26 mouse cellular contexts compared by ENCODE assay signal in the genomic region with DNA sequence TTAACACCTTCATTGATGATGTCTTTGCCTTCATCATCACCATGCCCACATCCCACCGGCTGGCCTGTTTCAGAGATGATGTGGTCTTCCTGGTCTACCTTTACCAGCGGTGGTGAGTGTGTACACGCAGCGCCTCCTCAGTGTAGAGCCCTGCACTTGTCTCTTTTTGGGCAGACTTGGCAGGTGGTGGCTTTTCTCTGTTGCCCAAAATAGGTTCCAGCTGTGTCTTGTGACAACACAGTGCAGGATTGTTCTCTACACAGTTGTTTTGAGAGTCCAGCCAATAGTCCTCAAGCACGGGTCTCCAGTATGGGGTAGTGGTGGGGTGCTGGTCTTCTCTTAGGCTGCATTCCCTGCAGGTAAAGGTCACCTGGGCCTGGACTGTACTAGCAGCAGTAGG. TPM values are rescaled to one million over a fixed set of nuclear protein-coding genes. Genes with fewer than 3 reads are reported as not detected.
"Had no signal": no experiment of that assay in that cellular context is flagged by ENCODE, and none has a peak within 500 bp of the region (broad histone marks: within the 10 kb centered on the region; RNA-seq: fewer than 3 reads in every experiment).

No protein-coding gene starts in this region.

- H3K27ac ChIP-seq: kidney, postnatal 0 days; limb, embryonic 12.5 days; limb, embryonic 15.5 days; midbrain, embryonic 10.5 days; midbrain, embryonic 13.5 days; neural tube, embryonic 13.5 days had no signal

- H3K4me1 ChIP-seq: limb, embryonic 12.5 days; limb, embryonic 15.5 days; midbrain, embryonic 10.5 days; midbrain, embryonic 13.5 days; neural tube, embryonic 13.5 days had no signal

- H3K9ac ChIP-seq: limb, embryonic 12.5 days; limb, embryonic 15.5 days; midbrain, embryonic 13.5 days; neural tube, embryonic 13.5 days had no signal

- ATAC-seq: midbrain, embryonic 13.5 days; midbrain, embryonic 16.5 days had no signal

- H3K4me3 ChIP-seq: limb, embryonic 12.5 days; limb, embryonic 15.5 days; midbrain, embryonic 10.5 days; midbrain, embryonic 13.5 days; myocyte; neural tube, embryonic 13.5 days had no signal

- H3K4me2 ChIP-seq: limb, embryonic 12.5 days; limb, embryonic 15.5 days; liver, embryonic 11.5 days; midbrain, embryonic 13.5 days; neural tube, embryonic 13.5 days had no signal

- DNase-seq: kidney, postnatal 25 days; left cerebral cortex, postnatal 4 days; lung, adult 2 months; lung, postnatal 14 days; lung, postnatal 4 days; retina, postnatal 1 day; thymus, adult 18-20 months; thymus, postnatal 36 days had no signal

- H3K27me3 ChIP-seq: limb, embryonic 12.5 days; limb, embryonic 15.5 days; midbrain, embryonic 13.5 days; neural tube, embryonic 13.5 days had no signal

- H3K9me3 ChIP-seq: limb, embryonic 12.5 days; limb, embryonic 15.5 days; midbrain, embryonic 10.5 days; midbrain, embryonic 13.5 days; neural tube, embryonic 13.5 days had no signal

RNA-seq across cellular contexts. Expression of a gene that starts 59.4 kb away (rescaled TPM):
- total RNA-seq: layer of hippocampus, adult 8-10 months; layer of hippocampus, postnatal 14 days; left cerebral cortex, adult 8-10 months; left cerebral cortex, postnatal 14 days; left cerebral cortex, postnatal 4 days; megakaryocyte progenitor cell, adult 5-6 weeks; monocyte, adult 5-6 weeks; neutrophil, adult 5-6 weeks had no signal
- polyA plus RNA-seq: limb, embryonic 12.5 days; liver, embryonic 11.5 days; lung, adult 2 months; lung, embryonic 16.5 days; midbrain, embryonic 10.5 days; midbrain, embryonic 13.5 days; midbrain, embryonic 16.5 days; myocyte; neural tube, embryonic 13.5 days; stomach, embryonic 16.5 days had no signal
